Mouse (Mus musculus) monocyte, adult 5-6 weeks (primary cell): ENCODE measurements around the gene Ipo5. TPM values are rescaled to one million over a fixed set of nuclear protein-coding genes. Genes with fewer than 3 reads are reported as not detected.

Experiments used
- ATAC-seq: fragments of 153-309, 156-312 bp; replicated peaks from 2 replicates; pipeline ENCODE4 v1.8.0; 2017; ENCODE audit warnings: mild to moderate bottlenecking; ENCODE audit not compliant: low TSS enrichment, insufficient number of reproducible peaks, severe bottlenecking, poor library complexity, low FRiP score
- total RNA-seq: library from RNA; stranded (forward); fragments of 200-1000, 200-491, 200-594 nt; gene quantifications from 3 replicates; pipeline ENCODE4 v1.2.3, GENCODE M21; 2017

Ipo5 gene
- total RNA-seq: 37.5 to 46.7 TPM (median 37.9 TPM) in 3 replicates

GRCm38 (mm10) chr14:120910733-120911324 is at the start of gene Ipo5:
TSS of gene Ipo5 (plus strand) at chr14:120911224.
- peak; percentile 82 for ATAC-seq

- ATAC-seq: no peak
Measured at GRCm38 (mm10) chr14:120863205-120863604, 47.8 kb upstream of the Ipo5 start.

GRCm38 (mm10) chr14:120864896-120865295 is 46.1 kb upstream of the Ipo5 start:
- ATAC-seq: no peak

- no peak for ATAC-seq
Measured at GRCm38 (mm10) chr14:120866573-120866972, 44.5 kb upstream of the Ipo5 start.

- ATAC-seq: no peak
Measured at GRCm38 (mm10) chr14:120867121-120867520, 43.9 kb upstream of the Ipo5 start.

GRCm38 (mm10) chr14:120868494-120868893 is 42.5 kb upstream of the Ipo5 start:
- no peak for ATAC-seq

GRCm38 (mm10) chr14:120870736-120871135 is 40.3 kb upstream of the Ipo5 start:
- no peak for ATAC-seq

- ATAC-seq: no peak
Measured at GRCm38 (mm10) chr14:120874397-120874796, 36.6 kb upstream of the Ipo5 start.

GRCm38 (mm10) chr14:120875144-120875543 is 35.9 kb upstream of the Ipo5 start:
- no peak for ATAC-seq

GRCm38 (mm10) chr14:120875811-120876388 is 35.1 kb upstream of the Ipo5 start:
- no peak for ATAC-seq

- ATAC-seq: no peak
Measured at GRCm38 (mm10) chr14:120877147-120877546, 33.9 kb upstream of the Ipo5 start.

GRCm38 (mm10) chr14:120879026-120879425 is 32.0 kb upstream of the Ipo5 start:
- no peak for ATAC-seq

- ATAC-seq: no peak
Measured at GRCm38 (mm10) chr14:120880601-120881000, 30.4 kb upstream of the Ipo5 start.

- no peak for ATAC-seq
Measured at GRCm38 (mm10) chr14:120881054-120881453, 30.0 kb upstream of the Ipo5 start.

- ATAC-seq: no peak
Measured at GRCm38 (mm10) chr14:120888681-120889080, 22.3 kb upstream of the Ipo5 start.

GRCm38 (mm10) chr14:120892369-120892768 is 18.7 kb upstream of the Ipo5 start:
- ATAC-seq: no peak

GRCm38 (mm10) chr14:120896613-120897012 is 14.4 kb upstream of the Ipo5 start:
- ATAC-seq: no peak

GRCm38 (mm10) chr14:120898876-120899275 is 12.1 kb upstream of the Ipo5 start:
- no peak for ATAC-seq

- no peak for ATAC-seq
Measured at GRCm38 (mm10) chr14:120909396-120909795, 1.6 kb upstream of the Ipo5 start.

GRCm38 (mm10) chr14:120910320-120910719 is 704 bp upstream of the Ipo5 start:
- peak; percentile 36 for ATAC-seq
